Mouse (Mus musculus) embryo, embryonic 10.5 days (tissue): ENCODE data around the gene Ptbp1.

ENCODE experiments used
- DNase-seq: peaks from one replicate; pipeline ENCODE4 v3.0.0-alpha.2; 2015; ENCODE audit warnings: low spot score

Gene Ptbp1

GRCm38 (mm10) chr10:79834769-79835398, 19.3 kb upstream of the Ptbp1 start:
- DNase-seq, result peak; percentile 86

- DNase-seq, result no peak
Measured at GRCm38 (mm10) chr10:79836918-79837317, 17.3 kb upstream of the Ptbp1 start.

- no peak for DNase-seq
Measured at GRCm38 (mm10) chr10:79838151-79838550, 16.1 kb upstream of the Ptbp1 start.

GRCm38 (mm10) chr10:79840091-79840490, 14.1 kb upstream of the Ptbp1 start:
- DNase-seq, result no peak

GRCm38 (mm10) chr10:79840644-79841551, 13.3 kb upstream of the Ptbp1 start:
- DNase-seq, result peak; percentile 83

- no peak for DNase-seq
Measured at GRCm38 (mm10) chr10:79842322-79842721, 11.9 kb upstream of the Ptbp1 start.

- DNase-seq, result no peak
Measured at GRCm38 (mm10) chr10:79843476-79843875, 10.8 kb upstream of the Ptbp1 start.

GRCm38 (mm10) chr10:79846553-79846952, 7.7 kb upstream of the Ptbp1 start:
- DNase-seq, result no peak

- no peak for DNase-seq
Measured at GRCm38 (mm10) chr10:79849941-79850628, 4.1 kb upstream of the Ptbp1 start.

GRCm38 (mm10) chr10:79851653-79852052, 2.6 kb upstream of the Ptbp1 start:
- no peak for DNase-seq

- peak; percentile 53 for DNase-seq
Measured at GRCm38 (mm10) chr10:79852107-79852789, 2.0 kb upstream of the Ptbp1 start.

- peak; percentile 46 for DNase-seq
Measured at GRCm38 (mm10) chr10:79852827-79853226, 1.4 kb upstream of the Ptbp1 start.

GRCm38 (mm10) chr10:79853392-79853791, 835 bp upstream of the Ptbp1 start:
- DNase-seq, result peak; percentile 80

- peak; percentile 86 for DNase-seq
Measured at GRCm38 (mm10) chr10:79854801-79855541, 744 bp downstream of the Ptbp1 start.

GRCm38 (mm10) chr10:79855558-79856184, 1.4 kb downstream of the Ptbp1 start:
- no peak for DNase-seq

- no peak for DNase-seq
Measured at GRCm38 (mm10) chr10:79856280-79856679, 2.1 kb downstream of the Ptbp1 start.

- no peak for DNase-seq
Measured at GRCm38 (mm10) chr10:79856704-79857451, 2.7 kb downstream of the Ptbp1 start.

GRCm38 (mm10) chr10:79857452-79857811, 3.2 kb downstream of the Ptbp1 start:
- DNase-seq, result no peak

GRCm38 (mm10) chr10:79857894-79858293, 3.7 kb downstream of the Ptbp1 start:
- no peak for DNase-seq

- DNase-seq, result no peak
Measured at GRCm38 (mm10) chr10:79858416-79859074, 4.3 kb downstream of the Ptbp1 start.
